Mouse (Mus musculus) cerebellum, adult (tissue): ENCODE results near the gene Podxl2.

ENCODE experiments used
- ATAC-seq: cut with Nextera tagmentation; 2 replicates; pipeline ENCODE4 v1.9.2; 2017; ENCODE audit warnings: mild to moderate bottlenecking, moderate library complexity, mixed read lengths; ENCODE audit not compliant: insufficient number of reproducible peaks, low FRiP score, low TSS enrichment

Gene Podxl2

DNA sequence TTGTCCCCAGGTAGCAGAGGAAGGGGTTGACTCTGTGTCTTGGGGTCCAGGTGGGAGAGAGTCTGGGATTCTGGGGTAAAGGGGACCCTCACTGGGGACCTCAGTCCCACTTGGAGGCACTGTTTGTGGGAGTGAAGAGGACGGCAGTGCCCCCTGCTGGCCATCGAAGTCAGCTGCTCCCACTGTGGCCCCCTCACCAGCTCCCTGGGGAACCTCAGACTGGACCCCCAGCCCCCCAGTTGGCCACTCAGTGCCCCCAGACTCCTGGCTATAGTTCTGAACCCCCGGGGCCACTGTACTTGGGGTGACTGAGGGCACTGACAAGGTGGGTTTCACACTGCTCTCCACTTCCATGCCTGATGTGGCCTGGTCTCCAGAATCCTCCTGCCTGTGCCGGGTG is 25.6 kb downstream of the Podxl2 start:
- no peak; the same call in 1 of the 2 replicates for ATAC-seq

DNA sequence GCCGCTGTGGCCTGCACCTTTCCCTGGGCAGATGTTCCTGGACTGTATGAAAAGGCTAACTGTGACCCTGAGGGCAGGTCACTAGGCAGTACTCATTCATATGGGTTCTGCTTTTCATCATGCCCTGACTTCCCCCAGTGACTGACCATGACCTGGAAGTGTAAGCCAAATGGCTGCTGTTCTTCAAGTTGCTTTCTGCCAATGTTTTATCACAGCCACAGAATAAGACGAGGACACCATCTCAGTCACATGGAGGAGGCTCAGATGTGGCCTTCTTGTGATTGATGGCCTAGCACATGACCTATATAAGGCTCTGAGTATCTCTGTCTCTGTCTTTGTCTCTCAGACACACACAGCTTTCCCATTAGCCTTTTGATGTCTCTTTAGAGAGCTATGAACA is 27.3 kb downstream of the Podxl2 start:
- no peak for ATAC-seq

DNA sequence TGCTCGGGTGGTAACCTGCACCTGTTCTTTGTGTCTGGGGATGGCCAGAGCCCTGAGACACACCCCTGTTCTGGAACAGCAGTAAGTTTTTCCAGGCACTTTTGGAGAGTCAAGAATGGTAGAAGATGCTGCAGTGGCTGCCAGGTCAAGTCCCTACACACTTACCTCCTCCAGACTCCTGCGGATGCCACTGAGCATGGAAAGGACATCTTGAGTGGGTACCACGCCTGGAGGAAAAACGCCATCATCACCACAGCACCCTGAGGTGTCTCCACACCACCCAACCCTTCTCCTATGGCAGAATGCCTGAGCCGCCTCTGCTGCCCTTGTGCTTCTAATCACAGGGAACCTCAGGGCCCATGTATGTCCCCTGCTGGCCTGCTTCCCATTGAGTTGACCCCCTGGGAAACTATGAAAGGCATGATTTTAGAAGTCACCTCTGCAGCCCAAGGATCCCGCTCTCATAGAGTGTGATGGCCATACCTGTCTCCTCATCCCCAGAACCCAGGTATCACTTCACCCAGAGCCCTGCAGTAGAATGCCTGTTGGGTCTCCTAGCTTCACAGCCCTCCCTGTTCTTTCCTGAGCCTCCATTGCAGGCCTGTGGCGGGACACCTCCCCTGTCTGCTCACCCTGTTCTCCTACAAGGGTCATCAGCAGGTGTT is 29.8 kb downstream of the Podxl2 start:
- ATAC-seq, result no peak

GRCm38 (mm10) chr6:88843781-88844725 is 30.8 kb downstream of the Podxl2 start:
- ATAC-seq, result no peak

GRCm38 (mm10) chr6:88843241-88843640 is 31.6 kb downstream of the Podxl2 start:
- no peak for ATAC-seq

- 0 out of 2 replicates have a peak, but pooled peaks have one; percentile 0 for ATAC-seq
These were observed 32.1 kb downstream of the Podxl2 start for GRCm38 (mm10) chr6:88842731-88843151.

- peak; percentile 75 for ATAC-seq
These were observed 32.8 kb downstream of the Podxl2 start, which contains the start of gene Abtb1 for GRCm38 (mm10) chr6:88841781-88842689. Gene Abtb1 (minus strand): TSS chr6:88841984.

DNA sequence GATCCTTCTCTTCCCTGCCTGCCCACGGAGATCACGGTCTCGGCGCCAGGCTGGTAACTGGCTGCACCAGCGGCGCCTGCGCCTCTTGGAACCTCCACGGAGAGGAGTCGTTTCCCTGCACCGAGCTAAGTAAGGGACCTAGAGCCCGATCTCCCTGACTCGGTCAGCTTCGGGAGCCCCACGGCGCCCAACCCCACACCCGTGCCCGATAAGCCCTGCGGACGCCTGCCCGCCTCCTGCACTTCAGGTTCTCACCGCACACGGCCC is 33.4 kb downstream of the Podxl2 start:
- ATAC-seq, result no peak

DNA sequence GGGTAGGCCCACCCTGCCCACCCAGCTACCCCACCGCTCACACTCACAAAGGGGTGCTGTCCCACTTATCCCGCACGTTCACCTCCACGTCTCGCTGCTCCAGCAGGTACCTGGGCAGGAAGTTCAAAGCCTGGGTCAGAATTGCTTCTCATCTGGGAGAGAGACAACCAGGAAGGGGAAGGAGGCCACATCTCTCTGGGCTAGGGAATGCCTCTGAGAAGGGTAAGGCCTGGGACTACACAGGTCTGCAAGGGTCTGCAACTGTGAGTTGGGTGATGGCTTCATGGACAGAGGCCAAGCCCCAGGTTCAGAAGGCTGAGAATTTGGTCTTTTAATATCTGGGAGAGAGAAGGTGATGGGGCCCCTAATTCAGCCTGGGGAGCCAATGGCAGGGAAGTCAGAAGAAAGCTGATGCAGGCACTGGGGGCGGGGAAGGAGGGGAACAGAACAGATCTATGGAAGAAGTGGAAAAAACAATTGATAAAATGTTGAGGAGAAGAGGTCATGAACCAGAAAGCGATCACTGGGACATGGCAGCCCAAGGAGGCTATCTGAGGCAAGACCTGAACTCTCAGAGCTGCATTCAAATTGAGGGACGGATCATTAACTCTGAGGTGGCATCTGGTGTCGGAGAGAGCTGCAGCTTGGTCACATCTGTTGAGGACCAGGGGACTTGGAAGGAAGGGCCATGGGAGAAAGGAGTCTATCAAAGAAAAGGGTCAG is 33.9 kb downstream of the Podxl2 start:
- no peak for ATAC-seq

GRCm38 (mm10) chr6:88840211-88840610 is 34.6 kb downstream of the Podxl2 start:
- ATAC-seq, result no peak

- ATAC-seq, result no peak
These were observed 35.5 kb downstream of the Podxl2 start for GRCm38 (mm10) chr6:88839135-88839970.

DNA sequence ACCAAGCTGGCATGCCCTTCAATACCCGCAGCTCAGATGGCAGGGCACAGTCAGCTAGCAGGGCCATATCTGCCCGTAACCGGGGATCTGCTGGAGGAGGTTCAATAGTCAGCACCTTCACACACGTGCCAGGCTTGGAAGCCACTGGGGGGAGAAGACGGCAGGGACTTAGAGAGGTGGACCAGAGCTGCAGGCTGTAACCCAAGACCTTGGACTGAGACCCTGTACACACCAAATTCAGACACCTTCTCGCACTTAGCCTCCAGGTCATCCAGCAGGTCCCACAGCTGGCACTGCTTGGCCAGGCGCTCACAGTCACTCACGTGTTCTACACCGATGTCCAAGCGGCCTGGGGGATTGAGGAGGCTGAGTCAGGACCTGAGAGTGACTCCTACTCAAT is 36.2 kb downstream of the Podxl2 start:
- ATAC-seq, result no peak

DNA sequence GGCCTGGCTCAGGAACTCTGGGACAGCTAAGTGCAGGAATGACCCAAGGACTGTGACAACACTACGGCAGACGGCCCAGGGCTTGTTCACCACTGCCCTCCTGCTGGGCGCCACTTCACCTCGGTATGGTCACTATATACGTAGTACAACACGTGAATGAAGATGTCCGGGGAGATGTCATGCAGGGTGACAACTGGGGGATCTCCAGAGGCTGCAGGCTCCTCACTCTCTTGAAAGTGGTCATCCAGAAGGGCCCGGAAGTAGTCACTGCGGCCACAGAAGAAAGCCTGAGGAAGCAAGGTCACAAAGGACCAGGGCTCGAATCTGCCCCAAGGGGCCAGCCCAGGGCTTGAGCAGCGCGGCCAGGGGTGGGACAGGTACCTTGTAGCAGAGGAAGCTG is 36.8 kb downstream of the Podxl2 start:
- ATAC-seq, result no peak

DNA sequence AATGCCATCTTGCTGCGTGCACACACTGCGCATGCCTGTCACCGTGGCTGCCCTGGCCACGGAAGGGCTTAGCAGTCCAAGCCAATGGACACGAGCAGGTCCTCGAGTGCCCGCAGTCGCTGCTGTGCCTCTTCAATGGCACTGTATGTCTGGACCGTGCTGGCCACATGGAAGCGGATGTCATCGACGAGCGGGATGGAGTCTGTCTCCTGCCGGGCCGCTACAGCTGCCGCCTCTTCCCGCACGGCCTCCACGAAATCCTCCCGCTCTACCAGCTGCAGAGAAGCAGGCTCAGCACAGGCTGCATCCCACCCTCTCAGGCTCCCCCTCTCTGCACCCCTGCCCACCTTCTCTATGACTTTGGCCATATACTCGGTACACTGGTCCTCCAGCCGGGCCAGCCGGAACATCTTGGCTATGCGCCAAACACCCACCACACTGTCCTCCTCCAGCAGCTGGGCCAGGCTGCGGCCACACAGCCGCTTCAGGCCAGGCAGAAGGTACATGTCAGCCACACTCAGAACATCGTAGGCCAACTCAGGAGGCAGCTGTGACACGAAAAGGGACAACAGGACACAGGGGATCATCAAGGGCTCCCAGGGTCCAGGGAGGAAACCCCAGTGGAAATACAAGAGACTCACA is 38.5 kb downstream of the Podxl2 start:
- no peak for ATAC-seq

- no peak for ATAC-seq
These were observed 39.8 kb downstream of the Podxl2 start for GRCm38 (mm10) chr6:88835047-88835446.

DNA sequence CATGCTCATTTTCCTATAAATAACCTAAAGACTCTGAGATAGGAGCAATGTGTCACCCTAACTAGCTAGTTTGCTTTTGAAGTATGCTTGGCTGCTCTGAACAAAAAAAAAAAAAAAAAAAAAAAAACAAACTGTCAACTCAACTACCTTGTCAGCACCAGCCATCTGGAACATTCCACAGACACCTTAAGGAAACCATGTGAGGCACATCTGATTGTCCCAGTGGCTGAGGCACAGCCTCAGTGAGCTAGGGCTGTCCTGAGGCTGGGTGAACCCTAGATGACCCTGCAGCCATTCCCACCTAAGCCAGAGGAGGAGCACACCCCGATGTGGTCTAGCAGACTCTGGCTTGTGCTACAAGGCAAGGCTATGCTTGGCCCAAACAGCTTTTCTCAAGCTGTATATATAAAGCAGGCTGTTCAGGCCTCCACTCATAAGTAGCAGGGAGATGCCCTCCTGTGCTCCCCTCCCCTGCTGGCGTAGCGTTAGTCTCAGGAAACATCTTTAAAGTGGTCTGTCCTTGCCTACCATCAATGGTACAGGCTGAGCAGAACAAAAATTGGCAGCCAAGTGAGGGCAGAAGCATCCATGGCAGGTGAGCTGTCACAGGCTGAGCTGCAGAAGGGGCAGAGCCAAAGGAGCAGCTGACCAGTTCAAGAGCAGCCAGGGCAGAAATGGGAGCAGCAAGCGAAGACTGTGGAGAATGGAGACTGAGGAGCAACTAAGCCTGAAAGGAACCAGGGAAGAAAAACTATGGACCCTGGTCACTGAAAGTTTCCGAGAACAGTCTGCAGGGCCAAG is 41.3 kb downstream of the Podxl2 start:
- ATAC-seq, result no peak

GRCm38 (mm10) chr6:88832663-88833062 is 42.2 kb downstream of the Podxl2 start:
- no peak for ATAC-seq

DNA sequence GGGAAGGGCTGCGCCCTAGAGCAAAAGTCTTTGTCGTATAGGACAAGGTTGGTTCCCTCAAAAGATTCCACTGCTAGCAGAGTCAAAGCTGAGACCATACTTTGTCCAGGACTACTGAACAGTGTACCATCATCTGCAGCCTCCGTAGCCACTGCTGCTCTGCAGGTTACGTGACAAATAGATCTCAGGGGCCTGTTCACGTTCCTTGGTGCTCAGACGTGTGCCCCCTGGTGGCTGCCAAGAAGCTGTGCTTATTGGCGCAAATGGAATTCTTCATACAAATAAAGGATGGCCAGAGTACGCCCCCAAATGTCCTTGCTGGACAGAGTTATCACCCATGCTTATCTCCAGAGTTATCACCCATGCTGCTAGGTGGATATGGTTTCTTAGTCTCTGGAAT is 43.4 kb downstream of the Podxl2 start:
- peak; percentile 43 for ATAC-seq
